In genomic region chr7:111024068-111024594, GRCm38 (mm10) we compare ENCODE assay signal across 8 mouse cellular contexts. TPM values are rescaled to one million over a fixed set of nuclear protein-coding genes. Genes with fewer than 3 reads are reported as not detected.
DNase-seq lines count a peak whose midpoint lies in the region; ATAC-seq and TF ChIP-seq lines count a peak whose summit lies in the region.

No protein-coding gene starts in this region.

- peak overlapping the region; percentile 16 for H3K4me2 ChIP-seq in forebrain, embryonic 12.5 days
- no peak overlapping the region for H3K4me2 ChIP-seq in forebrain, embryonic 16.5 days (ENCODE audit: low read length)
- H3K4me2 ChIP-seq in hindbrain, embryonic 14.5 days (replicated peaks) = no peak overlapping the region
- H3K4me2 ChIP-seq in liver, embryonic 14.5 days (ENCODE audit: low read depth) = peak overlapping the region; percentile 29

- H3K36me3 ChIP-seq in forebrain, embryonic 12.5 days (replicated peaks) = no peaks in the 10 kb centered on the region
- H3K36me3 ChIP-seq in forebrain, embryonic 16.5 days (ENCODE audit: control insufficient read depth, insufficient read depth) = no peaks in the 10 kb centered on the region
- H3K36me3 ChIP-seq in hindbrain, embryonic 14.5 days (replicated peaks; ENCODE audit: control insufficient read depth, insufficient read depth) = no peaks in the 10 kb centered on the region
- no peaks in the 10 kb centered on the region for H3K36me3 ChIP-seq in liver, embryonic 14.5 days (replicated peaks; ENCODE audit: control insufficient read depth, insufficient read depth, low read depth)
- no peaks in the 10 kb centered on the region for H3K36me3 ChIP-seq in small intestine, adult 2 months (ENCODE audit: control insufficient read depth, insufficient read depth, low read length)

- DNase-seq in ZHBTc4 (ENCODE audit: low read depth, low spot score) = peak; percentile 85
- no peak for DNase-seq in hindbrain, embryonic 14.5 days (ENCODE audit: low spot score)
- peak in 1 of 3 experiments; percentile 28 for DNase-seq in liver, embryonic 14.5 days (ENCODE audit: low read depth in 3 of 3, low spot score in 3 of 3)
- DNase-seq in thymus, postnatal 4 days = no peak

- no peak overlapping the region for H3K4me3 ChIP-seq in forebrain, embryonic 12.5 days (replicated peaks)
- H3K4me3 ChIP-seq in forebrain, embryonic 16.5 days (replicated peaks; ENCODE audit: low read length) = no peak overlapping the region
- H3K4me3 ChIP-seq in hindbrain, embryonic 14.5 days (replicated peaks; ENCODE audit: low read length) = no peak overlapping the region
- H3K4me3 ChIP-seq in liver, embryonic 14.5 days (ENCODE audit: insufficient read depth in 1 of 2, low read depth in 2 of 2, low read length in 2 of 2) = no peak overlapping the region
- H3K4me3 ChIP-seq in small intestine, adult 2 months (ENCODE audit: low read depth, low read length) = peak overlapping the region; percentile 29; the same call in 1 of the 2 replicates

- no peak for TF ChIP-seq EP300 in liver, embryonic 14.5 days (IDR thresholded peaks at IDR 0.05; ENCODE audit: low read depth)

- no peaks in the 10 kb centered on the region for H3K9me3 ChIP-seq in forebrain, embryonic 12.5 days
- H3K9me3 ChIP-seq in forebrain, embryonic 16.5 days (ENCODE audit: control insufficient read depth, low read length) = no peaks in the 10 kb centered on the region
- H3K9me3 ChIP-seq in hindbrain, embryonic 14.5 days (ENCODE audit: control insufficient read depth, low read length) = no peaks in the 10 kb centered on the region
- H3K9me3 ChIP-seq in liver, embryonic 14.5 days (ENCODE audit: control insufficient read depth, low read length) = no peaks in the 10 kb centered on the region

- no peak for ATAC-seq in forebrain, embryonic 12.5 days (ENCODE audit: low FRiP score)
- ATAC-seq in forebrain, embryonic 16.5 days = no peak
- ATAC-seq in hindbrain, embryonic 14.5 days (ENCODE audit: low FRiP score) = no peak
- peak; percentile 26; the same call in 1 of the 2 replicates for ATAC-seq in liver, embryonic 14.5 days (ENCODE audit: insufficient read depth)
- ATAC-seq in activated CD4-positive, CD25-positive, alpha-beta regulatory T cell, adult 4 months = no peak

- no peaks in the 10 kb centered on the region for H3K27me3 ChIP-seq in forebrain, embryonic 12.5 days
- no peaks in the 10 kb centered on the region for H3K27me3 ChIP-seq in forebrain, embryonic 16.5 days (replicated peaks; ENCODE audit: control insufficient read depth, insufficient read depth, low read length)
- H3K27me3 ChIP-seq in hindbrain, embryonic 14.5 days (ENCODE audit: control insufficient read depth, insufficient read depth, low read length) = no peaks in the 10 kb centered on the region
- no peaks in the 10 kb centered on the region for H3K27me3 ChIP-seq in liver, embryonic 14.5 days (ENCODE audit: control insufficient read depth, insufficient read depth, low read length)
- no peaks in the 10 kb centered on the region for H3K27me3 ChIP-seq in small intestine, adult 2 months (ENCODE audit: control insufficient read depth, insufficient read depth, low read length)

- 14% methylated on average over 8 of the region's 8 CpGs for WGBS in forebrain, embryonic 12.5 days
- WGBS in forebrain, embryonic 16.5 days = 14% methylated on average over 8 of the region's 8 CpGs
- WGBS in hindbrain, embryonic 14.5 days = 18% methylated on average over 8 of the region's 8 CpGs
- WGBS in liver, embryonic 14.5 days (ENCODE audit: insufficient replicate concordance) = 39% methylated on average over 8 of the region's 8 CpGs
- 19% methylated on average over 8 of the region's 8 CpGs for WGBS in small intestine, adult 2 months

- no peak for TF ChIP-seq POLR2A in small intestine, adult 2 months (IDR thresholded peaks at IDR 0.05; ENCODE audit: low read depth, low read length)

- H3K27ac ChIP-seq in forebrain, embryonic 12.5 days = peak overlapping the region; percentile 27; the same call in 1 of the 2 replicates
- no peak overlapping the region for H3K27ac ChIP-seq in forebrain, embryonic 16.5 days (ENCODE audit: low read length)
- 0 out of 2 replicates have a peak overlapping the region, but pooled peaks have one; percentile 39 for H3K27ac ChIP-seq in hindbrain, embryonic 14.5 days
- H3K27ac ChIP-seq in liver, embryonic 14.5 days = peak overlapping the region; percentile 48
- peak overlapping the region; percentile 17 for H3K27ac ChIP-seq in small intestine, adult 2 months (ENCODE audit: insufficient read depth, low read depth, low read length)

- H3K4me1 ChIP-seq in forebrain, embryonic 12.5 days = peaks cover 7% of the 10 kb centered on the region
- peaks cover 8% of the 10 kb centered on the region; the same call in 1 of the 2 replicates for H3K4me1 ChIP-seq in forebrain, embryonic 16.5 days (replicated peaks; ENCODE audit: control insufficient read depth, insufficient read depth, low read length)
- H3K4me1 ChIP-seq in hindbrain, embryonic 14.5 days (replicated peaks; ENCODE audit: control insufficient read depth, insufficient read depth, low read length) = peaks cover 9% of the 10 kb centered on the region
- peaks cover 9 to 25% of the 10 kb centered on the region in 2 experiments for H3K4me1 ChIP-seq in liver, embryonic 14.5 days (replicated peaks; ENCODE audit: control insufficient read depth in 2 of 2, insufficient read depth in 2 of 2, low read length in 1 of 2)
- H3K4me1 ChIP-seq in small intestine, adult 2 months (ENCODE audit: control insufficient read depth, insufficient read depth, insufficient read length, low read length) = no peaks in the 10 kb centered on the region; the same call in 1 of the 2 replicates

- no peak overlapping the region for H3K9ac ChIP-seq in forebrain, embryonic 12.5 days
- no peak overlapping the region for H3K9ac ChIP-seq in forebrain, embryonic 16.5 days (replicated peaks; ENCODE audit: low read depth, low read length)
- no peak overlapping the region for H3K9ac ChIP-seq in hindbrain, embryonic 14.5 days
- no peak overlapping the region for H3K9ac ChIP-seq in liver, embryonic 14.5 days (replicated peaks)

- no peak for TF ChIP-seq CTCF in liver, embryonic 14.5 days (IDR thresholded peaks at IDR 0.05; ENCODE audit: low read depth)
- no peak for TF ChIP-seq CTCF in small intestine, adult 2 months (IDR thresholded peaks at IDR 0.05; ENCODE audit: extremely low read depth, insufficient read length, insufficient replicate concordance, low read depth, low read length)

RNA-seq across cellular contexts. Expression of gene Ctr9, which starts 4.6 kb away (rescaled TPM):
- polyA plus RNA-seq in forebrain, embryonic 12.5 days (2016; fragmentation: Nextera tagmentation; extraction: Ambion mirVana) = 93.1 and 95.2 TPM in 2 replicates
- 87.0 and 93.8 TPM in 2 replicates for polyA plus RNA-seq in forebrain, embryonic 16.5 days (2015; fragmentation: Nextera tagmentation; extraction: Ambion mirVana)
- 75.0 TPM in 2 replicates for polyA plus RNA-seq in hindbrain, embryonic 14.5 days (2014; fragmentation: Nextera tagmentation; extraction: Ambion mirVana)
- 7.0 and 12.7 TPM in 2 replicates for polyA plus RNA-seq in liver, embryonic 14.5 days (2012; rRNA removed)
- polyA plus RNA-seq in liver, embryonic 14.5 days (2014; fragmentation: Nextera tagmentation; extraction: Ambion mirVana) = 20.2 and 22.4 TPM in 2 replicates
- polyA plus RNA-seq in small intestine, adult 2 months (2012; rRNA removed) = 2.3 and 3.9 TPM in 2 replicates
- 10 to 100 TPM; 31.5 to 34.1 TPM for polyA plus RNA-seq in activated CD4-positive, CD25-positive, alpha-beta regulatory T cell, adult 4 months (2017; shearing (Covaris generic))

RNA-seq across cellular contexts. Expression of gene Mrvi1, which starts 41.9 kb away (rescaled TPM):
- 0.94 and 0.96 TPM in 2 replicates for polyA plus RNA-seq in forebrain, embryonic 12.5 days (2016; fragmentation: Nextera tagmentation; extraction: Ambion mirVana)
- polyA plus RNA-seq in forebrain, embryonic 16.5 days (2015; fragmentation: Nextera tagmentation; extraction: Ambion mirVana) = 0.60 and 1.3 TPM in 2 replicates
- 1.6 and 1.8 TPM in 2 replicates for polyA plus RNA-seq in hindbrain, embryonic 14.5 days (2014; fragmentation: Nextera tagmentation; extraction: Ambion mirVana)
- 3.7 TPM in 2 replicates for polyA plus RNA-seq in liver, embryonic 14.5 days (2012; rRNA removed)
- 4.7 and 5.5 TPM in 2 replicates for polyA plus RNA-seq in liver, embryonic 14.5 days (2014; fragmentation: Nextera tagmentation; extraction: Ambion mirVana)
- polyA plus RNA-seq in small intestine, adult 2 months (2012; rRNA removed) = 11.7 and 14.8 TPM in 2 replicates
- polyA plus RNA-seq in activated CD4-positive, CD25-positive, alpha-beta regulatory T cell, adult 4 months (2017; shearing (Covaris generic)) = under 1 TPM; 0.66 to 0.93 TPM

RNA-seq across cellular contexts. Expression of gene Eif4g2, which starts 58.7 kb away (rescaled TPM):
- polyA plus RNA-seq in forebrain, embryonic 12.5 days (2016; fragmentation: Nextera tagmentation; extraction: Ambion mirVana) = 1,554 and 1,700 TPM in 2 replicates
- polyA plus RNA-seq in forebrain, embryonic 16.5 days (2015; fragmentation: Nextera tagmentation; extraction: Ambion mirVana) = 1,250 and 1,378 TPM in 2 replicates
- 1,292 and 1,526 TPM in 2 replicates for polyA plus RNA-seq in hindbrain, embryonic 14.5 days (2014; fragmentation: Nextera tagmentation; extraction: Ambion mirVana)
- polyA plus RNA-seq in liver, embryonic 14.5 days (2012; rRNA removed) = 63.6 and 135 TPM in 2 replicates
- 464 and 494 TPM in 2 replicates for polyA plus RNA-seq in liver, embryonic 14.5 days (2014; fragmentation: Nextera tagmentation; extraction: Ambion mirVana)
- polyA plus RNA-seq in small intestine, adult 2 months (2012; rRNA removed) = 17.3 and 28.7 TPM in 2 replicates
- polyA plus RNA-seq in activated CD4-positive, CD25-positive, alpha-beta regulatory T cell, adult 4 months (2017; shearing (Covaris generic)) = 100 to 1,000 TPM; 799 to 823 TPM

Comparison
In these comparisons a context has a peak if more than half of its experiments do, and no peak if none do; other contexts are left out.
1. H3K4me2 ChIP-seq: peak in forebrain, embryonic 12.5 days (single experiment) and liver, embryonic 14.5 days (single experiment); none in forebrain, embryonic 16.5 days (single experiment) and hindbrain, embryonic 14.5 days (single experiment).